Mouse (Mus musculus) megakaryocyte progenitor cell, adult 5-6 weeks (primary cell): ENCODE data around the gene Prkaca. TPM values are rescaled to one million over a fixed set of nuclear protein-coding genes. Genes with fewer than 3 reads are reported as not detected.
A peak's percentile ranks its signal among the peaks of the same experiment; 100 is the strongest.
"Not testable (repeated sequence)": the region's sequence is repeated elsewhere in the genome, so short reads cannot be mapped to it uniquely, and the experiment has no call there.

Source experiments
- ATAC-seq: replicated peaks from 2 replicates; pipeline ENCODE4 v1.8.0; 2016; ENCODE audit warnings: mild to moderate bottlenecking, moderate TSS enrichment, inconsistent platforms; ENCODE audit not compliant: poor library complexity
- total RNA-seq, 2 experiments: library from RNA; stranded (forward) in 1 of 2; stranded (reverse) in 1 of 2; fragments of 157-497, 149-512 nt in 1 of 2; fragments of 200-1000 nt in 1 of 2; gene quantifications; 2 replicates each; pipeline versions ENCODE4 v1.2.3 to v1.2.4; 2015 to 2017

Prkaca gene
- total RNA-seq, 2 experiments from 2014 or later: 24.0 to 24.8 TPM

DNA sequence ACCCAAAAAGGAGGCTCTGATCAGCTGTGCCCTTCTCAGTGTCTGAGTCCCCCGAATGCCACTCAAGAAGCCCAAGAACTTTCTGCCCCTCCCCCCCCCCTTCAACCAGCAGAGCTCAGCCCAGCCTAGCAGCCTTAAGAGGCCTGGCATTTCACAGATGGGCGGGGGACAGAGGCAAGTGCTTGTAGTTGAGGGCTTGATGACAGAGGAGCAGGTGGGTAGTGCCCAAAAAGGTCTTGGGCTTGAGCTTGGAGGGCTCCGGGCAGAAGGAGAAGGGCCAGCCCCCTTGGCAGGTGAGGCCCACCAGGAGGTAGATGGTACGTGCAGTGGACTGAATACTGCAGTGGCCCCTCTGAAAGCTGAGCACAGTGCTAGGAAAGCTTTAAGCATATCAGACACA is 1.7 kb downstream of the Prkaca start:
- no peak for ATAC-seq

DNA sequence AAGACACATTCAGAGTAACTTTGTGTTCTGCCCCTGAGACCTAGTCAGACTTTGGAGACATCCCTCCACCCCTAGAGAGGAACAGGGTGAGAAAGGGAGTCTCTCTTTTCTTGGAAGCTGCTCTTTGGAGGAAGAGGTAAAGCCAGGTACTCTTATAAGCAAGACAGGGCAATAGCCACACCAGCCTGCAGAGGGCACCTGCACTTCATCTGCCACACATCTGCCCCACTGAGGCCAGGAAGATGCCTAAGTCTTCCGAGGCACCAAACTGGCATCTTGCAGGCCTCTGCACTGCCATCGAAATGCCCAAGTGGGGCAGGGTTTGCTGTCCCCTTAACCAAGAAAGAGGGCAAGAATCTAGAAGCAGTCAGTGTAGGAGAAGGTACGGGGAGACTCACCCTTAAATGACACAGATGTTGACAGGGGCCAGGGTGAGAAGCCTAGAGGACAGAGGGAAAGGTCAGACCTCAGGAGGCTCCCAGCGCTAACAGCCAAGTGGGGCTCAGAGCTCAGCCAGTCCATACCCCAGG is 3.4 kb downstream of the Prkaca start:
- ATAC-seq: no peak

GRCm38 (mm10) chr8:83976779-83977350 is 4.1 kb downstream of the Prkaca start:
- no peak for ATAC-seq

DNA sequence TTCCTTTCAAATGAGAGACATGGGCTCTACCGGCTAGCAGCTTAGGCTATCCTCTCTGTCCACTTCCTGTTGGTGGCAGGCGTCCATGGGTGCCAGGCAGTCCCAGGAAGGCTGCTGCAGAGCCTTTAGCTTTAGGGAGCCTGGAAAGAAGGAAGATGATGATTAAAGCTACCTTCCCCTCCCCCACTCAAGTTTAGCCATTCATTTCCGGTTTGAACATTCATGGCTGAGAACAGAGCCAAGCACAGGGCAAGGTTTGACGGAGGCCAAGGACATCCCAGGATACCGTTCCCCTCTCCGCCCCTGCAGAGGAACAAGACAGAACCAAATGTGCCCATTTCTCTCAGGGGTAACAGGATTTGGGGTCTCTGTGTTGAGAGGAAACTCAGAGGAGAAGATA is 4.9 kb downstream of the Prkaca start:
- ATAC-seq: no peak

DNA sequence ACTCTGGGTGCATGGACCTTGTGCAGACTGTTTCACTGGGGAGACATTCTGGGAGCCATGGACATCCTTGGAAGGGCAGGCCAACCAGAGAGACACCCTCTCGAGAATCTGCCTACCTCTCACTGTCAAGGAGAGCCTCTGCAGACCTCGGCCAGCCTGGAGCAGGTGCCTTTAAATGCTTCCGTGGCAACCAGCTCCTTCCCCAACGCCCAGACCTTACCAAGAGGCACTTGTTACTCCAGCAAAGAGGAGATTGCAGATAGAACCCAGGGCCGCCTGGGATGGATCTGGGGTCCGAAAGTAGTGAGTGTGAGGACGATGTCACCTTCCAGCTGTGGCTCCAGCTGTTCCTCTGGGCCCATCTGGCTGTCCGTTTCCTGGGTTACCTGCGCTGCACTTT is 5.4 kb downstream of the Prkaca start:
- ATAC-seq: no peak

- no peak for ATAC-seq
Measured at GRCm38 (mm10) chr8:83980250-83980649, 7.5 kb downstream of the Prkaca start.

- no peak for ATAC-seq
Measured at GRCm38 (mm10) chr8:83980845-83981244, 8.1 kb downstream of the Prkaca start.

DNA sequence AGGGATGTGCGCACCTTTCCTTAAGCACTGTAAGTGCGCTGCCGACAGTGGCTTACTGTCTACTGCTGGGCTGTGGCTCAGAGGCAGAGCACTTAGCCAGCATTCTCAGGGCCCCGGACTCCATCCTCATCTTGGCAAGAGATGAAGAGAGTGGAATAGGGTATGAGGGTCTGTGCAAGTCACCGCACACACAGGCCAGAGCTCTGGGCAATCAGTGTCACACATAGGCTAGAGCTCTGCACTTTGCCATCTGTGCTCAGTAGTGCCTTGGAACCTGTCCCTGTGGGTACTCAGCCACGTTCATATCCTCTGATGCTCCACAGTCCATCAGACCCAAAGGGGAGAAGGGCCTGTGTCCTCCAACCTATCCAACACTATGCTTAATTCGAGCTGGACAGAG is 8.7 kb downstream of the Prkaca start:
- ATAC-seq: no peak

DNA sequence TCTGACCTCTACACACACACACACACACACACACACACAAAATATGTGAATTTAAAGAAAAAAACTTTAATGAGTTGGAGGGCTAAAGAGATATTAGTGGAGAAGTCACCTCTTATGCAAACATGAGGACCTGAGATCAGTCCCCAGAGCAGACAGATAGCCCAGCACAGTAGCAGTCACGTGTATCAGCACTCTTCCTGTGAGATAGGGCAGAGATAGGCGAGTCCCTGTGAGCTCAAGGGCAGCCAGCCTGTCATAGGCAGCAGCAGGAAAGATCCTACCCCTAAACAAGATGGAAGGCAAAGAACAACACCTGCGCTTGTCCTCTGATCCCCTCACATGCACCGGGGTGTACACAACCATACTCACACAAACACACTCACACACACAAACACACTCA is 9.7 kb downstream of the Prkaca start:
- ATAC-seq: peak; percentile 89

GRCm38 (mm10) chr8:83983222-83983621 is 10.4 kb downstream of the Prkaca start:
- not testable (repeated sequence) for ATAC-seq

DNA sequence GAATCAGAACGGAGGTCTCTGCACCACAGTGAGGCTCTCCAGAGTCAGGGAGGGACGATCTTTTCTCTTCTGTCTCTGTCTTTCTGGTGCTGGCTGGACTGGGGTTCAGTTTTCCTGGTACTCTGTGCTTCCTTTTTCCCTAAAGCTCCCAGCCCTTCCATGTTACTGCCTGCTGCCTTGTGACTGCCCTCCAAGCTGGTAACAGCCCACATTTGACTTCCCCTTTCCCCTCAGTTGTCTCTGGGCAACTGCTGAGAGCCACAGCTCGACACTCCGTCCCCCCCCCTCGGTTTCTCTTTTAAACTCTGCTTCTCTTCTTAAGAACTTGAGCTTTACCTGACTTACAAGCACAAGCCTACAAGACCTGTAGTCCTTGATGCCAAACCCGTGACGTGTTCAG is 16.4 kb downstream of the Prkaca start:
- ATAC-seq: peak; percentile 81

- ATAC-seq: no peak
Measured at GRCm38 (mm10) chr8:83990170-83990569, 17.4 kb downstream of the Prkaca start.

GRCm38 (mm10) chr8:83992488-83992887 is 19.7 kb downstream of the Prkaca start:
- ATAC-seq: 0 out of 2 replicates have a peak, but pooled peaks have one; percentile 11

- ATAC-seq: no peak
Measured at GRCm38 (mm10) chr8:83994030-83994429, 21.2 kb downstream of the Prkaca start.

DNA sequence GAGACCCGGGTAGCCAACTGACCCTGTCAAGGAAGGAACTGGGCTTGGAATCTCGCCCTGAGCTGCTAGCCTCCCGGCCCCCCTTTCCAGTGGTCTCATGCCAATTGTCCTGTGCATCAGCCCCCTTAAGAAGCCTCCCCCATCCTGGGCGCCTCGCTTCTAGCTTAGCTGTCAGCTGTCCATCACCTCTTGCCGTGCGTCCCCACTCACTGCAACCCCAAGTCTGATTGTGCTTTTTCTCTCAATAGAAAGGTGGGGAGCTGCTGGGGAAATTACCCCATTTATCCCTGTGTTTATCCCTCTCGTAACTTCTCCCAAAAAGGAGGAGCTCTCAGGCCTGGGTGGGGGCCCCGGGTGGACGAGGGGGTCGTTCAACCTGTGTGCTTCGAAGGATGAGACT is 23.2 kb downstream of the Prkaca start:
- ATAC-seq: no peak

DNA sequence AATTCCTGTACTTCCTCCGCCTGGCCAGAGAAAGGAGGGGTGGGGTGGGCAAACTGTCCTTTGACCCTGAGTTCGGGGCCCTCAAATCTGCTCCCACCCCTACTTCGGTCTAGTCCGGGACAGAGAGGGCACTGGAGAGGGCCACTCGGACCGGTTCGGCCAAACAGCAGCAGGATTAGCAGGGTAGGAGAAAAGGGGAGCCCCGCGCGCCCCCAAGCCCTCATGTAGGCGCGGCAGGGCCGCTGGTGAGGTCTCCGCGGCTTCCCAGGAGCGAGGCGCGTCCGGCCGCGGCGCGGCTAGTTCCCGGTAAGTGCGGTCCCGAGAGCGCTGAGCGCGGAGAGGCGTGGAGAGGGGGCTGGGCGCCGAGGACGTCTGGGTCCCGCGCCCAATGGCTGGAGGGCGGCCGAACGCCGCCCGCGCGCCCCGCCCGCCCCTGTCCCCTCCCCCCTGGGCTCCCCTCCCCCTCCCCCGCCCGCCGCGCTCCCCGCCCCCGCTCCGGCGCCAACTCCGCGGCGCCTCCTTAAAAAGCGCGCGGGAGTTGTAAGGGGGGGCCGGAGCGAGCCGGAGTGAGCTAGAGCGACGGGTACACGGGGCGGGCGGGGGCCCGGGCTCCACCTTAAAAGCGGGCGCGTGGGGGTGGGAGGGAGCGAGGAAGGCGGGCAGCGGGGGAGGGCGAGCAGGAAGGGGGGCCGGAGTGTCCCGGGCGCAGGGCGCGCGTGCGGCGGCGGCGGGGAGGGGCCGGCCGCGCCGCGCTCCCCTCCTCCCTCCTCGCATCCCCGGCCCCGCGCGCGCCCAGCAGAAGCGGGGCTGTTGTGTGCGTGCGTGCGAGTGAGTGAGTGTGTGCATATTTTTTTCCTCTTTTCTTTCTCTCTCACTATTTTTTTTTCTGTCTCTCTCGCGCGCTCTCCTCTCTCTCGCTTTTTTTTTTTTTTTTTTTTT is 24.0 kb downstream of the Prkaca start:
- ATAC-seq: peak; percentile 74

DNA sequence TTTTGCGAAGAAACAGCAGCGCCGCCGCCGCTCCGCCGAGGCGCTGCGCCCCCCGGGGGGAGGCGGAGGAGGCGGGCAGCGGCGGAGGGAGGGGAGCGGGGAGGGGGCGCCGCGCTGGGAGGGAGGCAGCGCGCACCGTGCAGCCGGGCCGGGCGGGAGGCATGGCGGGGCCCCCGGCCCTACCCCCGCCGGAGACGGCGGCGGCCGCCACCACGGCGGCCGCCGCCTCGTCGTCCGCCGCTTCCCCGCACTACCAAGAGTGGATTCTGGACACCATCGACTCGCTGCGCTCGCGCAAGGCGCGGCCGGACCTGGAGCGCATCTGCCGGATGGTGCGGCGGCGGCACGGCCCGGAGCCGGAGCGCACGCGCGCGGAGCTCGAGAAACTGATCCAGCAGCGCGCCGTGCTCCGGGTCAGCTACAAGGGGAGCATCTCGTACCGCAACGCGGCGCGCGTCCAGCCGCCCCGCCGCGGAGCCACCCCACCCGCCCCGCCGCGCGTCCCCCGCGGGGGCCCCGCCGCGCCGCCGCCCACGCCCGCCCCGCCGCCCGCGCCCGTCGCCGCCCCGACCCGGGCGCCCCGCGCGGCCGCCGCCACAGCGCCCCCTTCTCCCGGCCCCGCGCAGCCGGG is 24.8 kb downstream of the Prkaca start, which contains the start of gene Samd1:
TSS of gene Samd1 (plus strand) at position 162 of the 631 bp plus-strand sequence.
- ATAC-seq: no peak

DNA sequence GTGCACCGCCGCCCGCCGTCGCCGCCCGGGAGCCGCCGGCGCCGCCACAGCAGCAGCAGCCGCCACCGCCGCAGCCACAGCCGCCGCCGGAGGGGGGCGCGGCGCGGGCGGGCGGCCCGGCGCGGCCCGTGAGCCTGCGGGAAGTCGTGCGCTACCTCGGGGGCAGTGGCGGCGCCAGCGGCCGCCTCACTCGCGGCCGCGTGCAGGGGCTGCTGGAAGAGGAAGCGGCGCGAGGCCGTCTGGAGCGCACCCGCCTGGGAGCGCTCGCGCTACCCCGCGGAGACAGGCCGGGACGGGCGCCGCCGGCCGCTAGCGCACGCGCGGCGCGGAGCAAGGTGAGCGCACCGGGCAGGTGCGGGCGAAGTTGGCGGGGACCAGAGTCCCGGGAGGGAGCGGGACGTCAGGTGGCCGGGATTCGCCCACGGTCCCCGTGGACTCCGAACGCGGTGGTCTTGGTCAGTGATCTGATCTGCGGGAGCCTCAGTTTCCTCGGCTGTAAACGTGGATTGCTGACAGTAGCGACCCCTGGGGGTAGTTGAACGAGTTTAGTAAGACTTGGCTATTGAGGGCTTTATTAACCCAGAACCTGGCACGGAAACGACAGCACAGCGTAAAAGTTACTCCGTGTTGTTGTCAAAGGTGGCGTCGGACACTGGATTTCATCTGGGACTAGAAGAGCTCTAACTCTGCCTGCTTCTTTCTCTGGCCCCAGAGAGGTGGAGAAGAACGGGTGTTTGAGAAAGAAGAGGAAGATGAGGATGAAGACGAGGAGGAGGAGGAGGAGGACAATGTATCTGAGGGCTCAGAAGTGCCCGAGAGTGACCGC is 25.7 kb downstream of the Prkaca start:
- ATAC-seq: peak; percentile 35

- no peak for ATAC-seq
Measured at GRCm38 (mm10) chr8:83999057-83999705, 26.4 kb downstream of the Prkaca start.

DNA sequence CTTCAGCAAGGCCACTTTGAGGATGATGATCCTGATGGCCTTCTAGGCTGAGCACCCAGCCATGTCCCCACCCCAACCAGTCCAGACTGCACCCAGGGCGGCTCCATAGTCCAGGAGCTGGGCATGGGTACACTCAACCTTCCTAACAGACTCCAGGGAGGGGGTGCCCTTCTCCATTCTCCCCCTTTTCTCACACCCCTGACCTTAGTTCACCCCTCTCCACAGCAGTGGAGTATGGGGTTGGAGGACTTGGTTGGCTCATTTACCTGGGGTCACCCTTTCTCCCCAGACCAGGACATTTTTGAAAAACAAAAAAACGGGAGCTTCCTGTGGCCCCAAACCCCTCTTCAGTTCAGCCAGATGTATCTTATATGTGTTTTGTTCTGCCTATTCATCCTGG is 27.0 kb downstream of the Prkaca start:
- no peak for ATAC-seq
